Mouse (Mus musculus) thymus, adult 2 months (tissue): Measurements from ENCODE around the gene Maml3.

Experiments
- CTCF ChIP-seq: fragments of 200-500 bp; IDR thresholded peaks from 2 replicates; pipeline ENCODE4 v1.5.1; 2012; ENCODE audit warnings: mild to moderate bottlenecking, control low read depth, low read length, moderate library complexity, borderline replicate concordance; ENCODE audit not compliant: control insufficient read depth, poor library complexity, insufficient read depth; ENCODE audit errors: extremely low read depth
- POLR2A ChIP-seq: fragments of 200-500 bp; IDR thresholded peaks from 2 replicates; pipeline ENCODE4 v1.6.1; 2012; ENCODE audit warnings: mild to moderate bottlenecking, low read length, control low read depth, moderate library complexity; ENCODE audit not compliant: control insufficient read depth, poor library complexity, insufficient read depth; ENCODE audit errors: extremely low read depth

GRCm38 (mm10) chr3:51860458-51860857, 244.4 kb downstream of the Maml3 start:
- no peak for TF ChIP-seq POLR2A
- TF ChIP-seq CTCF: no peak
